Mouse (Mus musculus) limb, embryonic 11.5 days (tissue): ENCODE results near the gene Sprn. TPM values are rescaled to one million over a fixed set of nuclear protein-coding genes. Genes with fewer than 3 reads are reported as not detected.
A peak's percentile ranks its signal among the peaks of the same experiment; 100 is the strongest.
"Not testable (repeated sequence)": the region's sequence is repeated elsewhere in the genome, so short reads cannot be mapped to it uniquely, and the experiment has no call there.

Source experiments
- ATAC-seq: fragments of 200-750 bp; cut with Nextera tagmentation; 2 replicates; pipeline ENCODE4 v1.8.0; 2017; ENCODE audit warnings: low read depth; ENCODE audit not compliant: insufficient number of reproducible peaks, low FRiP score, low TSS enrichment
- DNase-seq: peaks from one replicate; pipeline ENCODE4 v3.0.0-alpha.2; 2015; ENCODE audit warnings: low spot score
- H3K27ac ChIP-seq: fragments of 300-500 bp; sonication (generic); replicated peaks from 2 replicates; pipeline ENCODE4 v1.5.1; 2014; ENCODE audit warnings: low read depth, mild to moderate bottlenecking, low read length
- H3K27me3 ChIP-seq: fragments of 300-500 bp; sonication (generic); 2 replicates; pipeline ENCODE4 v1.6.1; 2014; ENCODE audit warnings: mild to moderate bottlenecking, low read length, mixed read lengths; ENCODE audit not compliant: control insufficient read depth, insufficient read depth
- H3K36me3 ChIP-seq: fragments of 300-500 bp; sonication (generic); 2 replicates; pipeline ENCODE4 v1.6.1; 2014; ENCODE audit warnings: mild to moderate bottlenecking, low read length, moderate library complexity, mixed read lengths; ENCODE audit not compliant: control insufficient read depth, insufficient read depth
- H3K4me1 ChIP-seq: fragments of 300-500 bp; sonication (generic); 2 replicates; pipeline ENCODE4 v1.6.1; 2014; ENCODE audit warnings: low read length, mixed read lengths; ENCODE audit not compliant: control insufficient read depth, insufficient read depth
- H3K4me2 ChIP-seq: fragments of 300-500 bp; sonication (generic); 2 replicates; pipeline ENCODE4 v1.6.1; 2014; ENCODE audit warnings: low read depth, mild to moderate bottlenecking, moderate library complexity; ENCODE audit not compliant: severe bottlenecking
- H3K4me3 ChIP-seq: fragments of 300-500 bp; sonication (generic); 2 replicates; pipeline ENCODE4 v1.5.1; 2014; ENCODE audit warnings: low read depth, low read length
- H3K9ac ChIP-seq: fragments of 300-500 bp; sonication (generic); 2 replicates; pipeline ENCODE4 v1.6.1; 2014; ENCODE audit warnings: mild to moderate bottlenecking, low read length
- H3K9me3 ChIP-seq: fragments of 300-500 bp; sonication (generic); 2 replicates; pipeline ENCODE4 v1.6.1; 2016; ENCODE audit warnings: low read length; ENCODE audit not compliant: control insufficient read depth
- WGBS: fragments of 180-500 bp; shearing (Covaris S2); extraction: QIAGEN DNeasy Blood & Tissue Kit; methylation state at CpG from one replicate; pipeline ENCODE4 v1.1.7; 2014; 5-methylcytosine and 5-hydroxymethylcytosine counted together
- polyA plus RNA-seq: library from polyadenylated mRNA; unstranded; fragments of >200 nt; fragmentation: Nextera tagmentation; extraction: Ambion mirVana; gene quantifications from 2 replicates; pipeline ENCODE4 v1.2.1, GENCODE M21; 2014

Gene Sprn
- polyA plus RNA-seq, 1 experiment from 2014 or later, result not detected

DNA sequence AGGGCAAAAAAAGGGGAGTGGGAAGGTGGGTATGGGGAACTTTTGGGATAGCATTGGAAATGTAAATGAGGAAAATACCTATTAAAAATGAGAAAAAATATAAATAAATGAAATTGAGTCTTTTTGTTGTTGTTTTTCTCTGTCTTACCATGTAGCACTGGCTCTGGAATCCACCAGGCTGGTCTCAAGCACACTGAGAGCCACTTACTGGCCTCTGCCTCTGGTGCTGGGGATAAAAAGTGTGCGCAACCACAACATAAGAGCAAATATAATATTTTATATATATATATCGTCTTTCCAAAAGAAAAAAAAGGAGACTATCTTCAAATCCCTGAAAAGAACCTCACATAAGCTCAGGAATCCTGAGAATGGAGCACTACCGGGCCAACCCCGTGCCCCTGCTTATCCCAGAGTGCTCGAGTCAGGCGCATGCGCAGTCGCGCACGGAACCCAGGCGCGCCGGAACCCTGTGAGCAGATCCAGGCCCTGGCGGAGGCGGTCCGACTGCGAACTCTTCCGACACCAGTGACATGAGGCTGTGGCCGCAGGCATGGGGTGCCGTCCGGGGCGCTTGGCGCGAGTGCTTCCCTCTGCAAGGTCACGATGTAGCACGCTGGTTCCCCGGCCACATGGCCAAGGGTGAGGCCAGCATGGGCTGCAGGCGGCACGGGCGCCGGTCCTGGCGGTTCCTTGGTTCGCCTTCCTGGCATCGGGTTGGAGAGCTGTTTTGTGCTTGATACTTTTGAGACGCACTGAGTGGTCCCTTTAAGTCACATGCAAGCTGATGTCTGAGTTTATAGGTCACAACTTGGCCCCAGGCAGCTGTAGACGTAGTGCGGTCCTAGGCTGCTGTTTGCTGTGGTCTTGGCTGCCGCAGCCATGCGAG is 17.3 kb downstream of the Sprn start, which contains the start of gene Mtg1:
TSS of gene Mtg1 (plus strand) at position 430 of the 886 bp plus-strand sequence.
- DNase-seq (peak; percentile 97), ATAC-seq (peak; percentile 95)
- Histone ChIP-seq H3K4me3 (peak within 1 kb of the TSS; percentile 69), H3K4me1 (peaks cover 4% of the 10 kb centered on the region; the same call in 1 of the 2 replicates), H3K27ac (no peak within 1 kb of the TSS), H3K9ac (peak within 1 kb of the TSS; percentile 80), H3K27me3 (no peaks in the 10 kb centered on the region), H3K36me3 (no peaks in the 10 kb centered on the region), H3K9me3 (no peaks in the 10 kb centered on the region), H3K4me2 (peak within 1 kb of the TSS; percentile 85)
- WGBS, result 2% methylated on average over 38 of the region's 39 CpGs

DNA sequence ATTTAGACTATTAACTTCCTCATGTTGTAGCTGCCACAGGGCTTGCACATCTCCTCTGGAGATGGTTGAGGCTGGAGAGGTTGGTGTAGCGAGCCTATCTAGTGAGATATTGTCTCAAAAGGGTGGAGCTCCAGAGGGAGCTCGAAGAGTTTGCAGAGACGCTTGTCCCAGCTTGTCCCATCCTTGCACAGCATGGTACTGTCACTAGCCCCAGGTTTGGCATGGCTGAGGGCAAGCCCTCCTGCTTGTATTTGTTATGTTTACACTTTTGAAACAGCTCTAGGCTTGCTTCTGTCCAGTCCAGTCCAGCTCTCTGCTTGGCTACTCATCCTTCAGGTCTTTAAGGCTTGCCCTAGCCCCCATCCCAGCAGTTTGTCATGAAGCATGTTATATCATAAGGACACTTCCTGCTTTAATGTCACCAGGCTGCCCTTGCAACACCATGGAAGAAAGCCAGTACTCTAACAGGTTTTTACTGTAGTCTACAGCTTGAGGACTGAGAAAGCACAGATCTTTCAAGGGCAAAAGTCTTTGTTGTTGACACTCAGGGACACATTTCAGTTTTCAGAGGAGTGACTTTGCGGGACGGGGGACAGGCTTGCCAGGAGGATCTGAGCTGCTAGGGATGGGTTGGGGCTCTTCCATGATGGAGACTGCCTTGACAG is 19.4 kb downstream of the Sprn start:
- no peaks in the 10 kb centered on the region for H3K9me3 ChIP-seq
- no peak overlapping the region for H3K4me3 ChIP-seq
- no peak overlapping the region for H3K9ac ChIP-seq
- WGBS, result 81% methylated on average over 5 of the region's 5 CpGs
- no peaks in the 10 kb centered on the region for H3K27me3 ChIP-seq
- ATAC-seq, result no peak
- no peak overlapping the region for H3K27ac ChIP-seq
- no peak overlapping the region for H3K4me2 ChIP-seq
- H3K36me3 ChIP-seq, result no peaks in the 10 kb centered on the region
- peaks cover 4% of the 10 kb centered on the region; the same call in 1 of the 2 replicates for H3K4me1 ChIP-seq
- DNase-seq, result no peak

DNA sequence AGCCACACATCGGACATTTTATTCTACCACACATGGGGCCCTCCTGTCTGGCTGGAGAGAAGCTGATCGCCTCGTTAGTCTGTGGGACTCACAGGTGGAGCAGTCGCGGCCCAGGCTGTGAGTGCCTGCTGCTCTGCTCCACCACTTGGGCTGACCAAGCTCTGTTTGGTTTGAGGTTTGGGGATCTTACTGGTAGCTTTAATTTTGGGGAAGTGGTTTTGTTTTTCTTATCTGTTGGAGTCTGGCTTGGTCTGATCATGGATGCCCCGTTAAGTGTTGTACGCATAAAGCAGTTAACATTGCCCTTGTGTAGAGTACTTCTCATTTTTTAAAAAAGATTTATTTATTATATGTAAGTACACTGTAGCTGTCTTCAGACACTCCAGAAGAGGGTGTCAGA is 20.6 kb downstream of the Sprn start:
- not testable (repeated sequence) for H3K9me3 ChIP-seq, H3K36me3 ChIP-seq, H3K4me3 ChIP-seq, H3K4me2 ChIP-seq, H3K9ac ChIP-seq, H3K27ac ChIP-seq, ATAC-seq, H3K4me1 ChIP-seq, H3K27me3 ChIP-seq, DNase-seq
- WGBS, result 95% methylated on average over 5 of the region's 7 CpGs

DNA sequence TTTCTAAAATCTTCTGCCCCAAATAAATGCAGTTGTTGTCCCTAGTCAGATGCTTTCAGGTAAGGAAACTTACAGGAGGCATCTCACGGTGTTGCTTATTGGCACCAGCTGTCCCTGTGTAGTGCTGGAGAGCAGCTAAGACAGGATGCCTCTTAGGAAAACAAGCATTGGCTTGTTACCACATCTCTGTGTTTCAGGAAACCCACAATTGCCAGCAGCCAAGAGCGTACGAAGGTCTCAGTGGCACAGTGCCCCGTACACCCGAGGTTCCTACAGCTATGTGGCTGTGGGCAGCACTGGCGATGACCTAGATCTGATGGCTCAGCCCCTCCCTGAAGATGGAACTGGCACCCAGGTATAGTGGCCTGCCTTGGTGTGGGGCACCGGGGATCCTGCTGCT is 22.5 kb downstream of the Sprn start:
- H3K4me1 ChIP-seq, H3K27me3 ChIP-seq, H3K4me2 ChIP-seq, H3K36me3 ChIP-seq, DNase-seq, H3K27ac ChIP-seq, H3K9me3 ChIP-seq, H3K4me3 ChIP-seq, ATAC-seq, H3K9ac ChIP-seq: not testable (repeated sequence)
- WGBS, result 91% methylated on average over 7 of the region's 7 CpGs

DNA sequence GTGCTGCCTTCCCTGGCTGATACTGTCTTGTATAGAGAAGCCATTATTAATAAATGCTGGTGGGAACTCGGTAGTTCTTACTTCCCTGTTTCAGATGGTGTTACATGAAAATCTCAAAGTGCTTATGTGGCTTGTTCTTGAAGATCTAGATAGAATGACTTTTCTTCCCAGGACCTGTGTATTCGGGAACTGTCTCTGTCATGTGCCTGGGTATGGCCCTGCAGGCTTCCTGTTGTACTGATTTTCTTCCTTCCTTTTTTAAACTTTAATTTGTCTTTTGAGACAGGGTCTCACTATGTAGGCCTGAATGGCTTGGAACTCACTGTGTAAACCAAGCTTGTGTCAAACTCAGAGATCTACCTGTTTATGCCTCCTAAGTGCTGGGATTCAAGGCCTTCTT is 26.8 kb downstream of the Sprn start:
- DNase-seq (no peak), ATAC-seq (no peak)
- 89% methylated on average over 2 of the region's 2 CpGs for WGBS
- Histone ChIP-seq H3K9ac (no peak overlapping the region), H3K27ac (no peak overlapping the region), H3K27me3 (no peaks in the 10 kb centered on the region), H3K4me1 (peaks cover 2% of the 10 kb centered on the region; the same call in 1 of the 2 replicates), H3K4me2 (no peak overlapping the region), H3K4me3 (no peak overlapping the region), H3K36me3 (peaks cover 2% of the 10 kb centered on the region; the same call in 1 of the 2 replicates), H3K9me3 (no peaks in the 10 kb centered on the region)

DNA sequence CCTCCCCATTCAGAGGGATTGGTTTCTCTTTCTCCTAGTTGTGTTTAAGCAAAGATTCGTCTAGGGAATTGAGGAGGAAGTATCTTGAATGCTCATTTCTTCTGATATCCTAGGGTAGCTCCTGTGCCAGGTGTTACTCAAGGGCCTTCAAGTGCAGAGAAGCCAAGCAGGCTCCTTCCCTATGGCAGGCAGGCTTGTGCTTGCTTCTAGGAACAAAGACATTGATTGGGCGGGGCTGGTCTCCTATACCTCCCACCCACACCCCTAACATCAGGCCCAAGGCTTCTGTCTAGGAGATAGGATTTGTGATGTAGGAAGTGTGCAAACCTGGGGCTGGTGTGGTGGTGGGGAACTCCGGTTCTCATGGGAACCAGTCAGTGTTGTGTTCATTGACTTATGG is 27.7 kb downstream of the Sprn start:
- Histone ChIP-seq H3K27ac (no peak overlapping the region), H3K4me3 (no peak overlapping the region)

DNA sequence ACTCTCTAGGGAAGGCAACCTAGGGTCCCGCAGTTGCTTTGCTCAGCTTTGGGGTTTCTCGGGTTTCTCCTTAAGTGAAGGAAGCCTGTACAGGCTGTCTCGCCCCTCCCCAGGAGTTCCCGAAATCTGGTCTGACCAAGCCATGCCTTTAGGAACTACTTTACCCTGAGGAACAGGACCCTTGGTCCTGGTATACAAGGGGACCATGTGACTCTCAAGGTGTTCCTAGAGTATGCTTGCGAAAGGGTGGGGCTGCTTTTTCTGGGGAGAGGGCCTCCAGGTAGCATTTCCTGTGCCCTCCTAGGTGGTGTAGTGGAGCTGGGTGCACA is 28.7 kb downstream of the Sprn start:
- DNase-seq, result no peak
- Histone ChIP-seq H3K4me1 (peaks cover 2% of the 10 kb centered on the region; the same call in 1 of the 2 replicates), H3K9ac (peak overlapping the region; percentile 83), H3K4me3 (peak overlapping the region; percentile 79), H3K27ac (no peak overlapping the region), H3K9me3 (no peaks in the 10 kb centered on the region), H3K36me3 (peaks cover 2% of the 10 kb centered on the region; the same call in 1 of the 2 replicates), H3K27me3 (no peaks in the 10 kb centered on the region), H3K4me2 (peak overlapping the region; percentile 53)
- no peak for ATAC-seq
- WGBS, result 3% methylated on average over 5 of the region's 5 CpGs

More for the DNA sequence above, 27.7 kb downstream of the Sprn start:
- no peak overlapping the region for H3K4me2 ChIP-seq
- no peaks in the 10 kb centered on the region for H3K9me3 ChIP-seq
- ATAC-seq, result no peak
- DNase-seq, result no peak
- no peaks in the 10 kb centered on the region for H3K27me3 ChIP-seq
- H3K36me3 ChIP-seq, result peaks cover 2% of the 10 kb centered on the region; the same call in 1 of the 2 replicates
- peaks cover 2% of the 10 kb centered on the region; the same call in 1 of the 2 replicates for H3K4me1 ChIP-seq
- 88% methylated on average over 3 of the region's 3 CpGs for WGBS
- no peak overlapping the region for H3K9ac ChIP-seq

DNA sequence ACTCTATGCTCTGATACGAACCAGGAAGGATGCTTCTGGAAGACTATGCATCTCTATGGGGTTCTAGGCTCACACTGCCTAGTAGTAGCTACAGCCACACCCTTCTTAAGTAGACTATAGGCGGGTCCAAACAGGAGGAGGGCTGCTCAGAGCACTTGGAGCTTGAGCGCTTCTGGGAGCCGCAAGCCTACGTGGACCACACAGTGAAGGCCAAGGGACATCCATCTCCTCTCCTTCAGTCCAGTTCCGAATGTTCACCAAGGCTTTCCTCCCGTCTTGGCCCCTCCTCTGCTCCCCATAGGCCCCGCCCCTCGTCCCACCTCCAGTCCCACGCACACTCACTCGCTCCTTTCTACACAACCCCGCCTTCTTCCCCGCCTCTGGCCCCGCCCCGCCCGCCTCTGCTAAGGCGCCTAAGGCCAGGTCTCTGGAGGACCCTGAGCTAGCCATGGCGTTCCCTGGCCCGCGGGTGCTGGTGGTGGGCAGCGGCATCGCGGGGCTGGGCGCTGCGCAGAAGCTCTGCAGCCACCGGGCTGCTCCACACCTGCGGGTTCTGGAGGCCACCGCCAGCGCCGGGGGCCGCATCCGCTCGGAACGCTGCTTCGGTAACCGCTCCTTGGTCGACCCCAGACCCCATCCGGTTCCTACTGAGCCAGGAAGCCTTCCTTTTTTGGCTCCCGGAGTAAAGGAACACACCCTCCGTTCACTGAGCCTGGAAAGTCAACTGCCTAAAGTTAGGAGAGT is 29.2 kb downstream of the Sprn start:
- no peaks in the 10 kb centered on the region for H3K9me3 ChIP-seq
- no peaks in the 10 kb centered on the region for H3K27me3 ChIP-seq
- 2% methylated on average over 40 of the region's 40 CpGs for WGBS
- H3K27ac ChIP-seq, result no peak overlapping the region; the same call in 1 of the 2 replicates
- H3K4me1 ChIP-seq, result peaks cover 2% of the 10 kb centered on the region; the same call in 1 of the 2 replicates
- H3K4me2 ChIP-seq, result peak overlapping the region; percentile 53
- ATAC-seq, result peak; percentile 96
- peak overlapping the region; percentile 83 for H3K9ac ChIP-seq
- H3K36me3 ChIP-seq, result peaks cover 2% of the 10 kb centered on the region; the same call in 1 of the 2 replicates
- peak; percentile 93 for DNase-seq
- peak overlapping the region; percentile 79 for H3K4me3 ChIP-seq
